8 mouse cellular contexts compared by ENCODE assay signal in genomic region chr11:96463986-96464715, GRCm38 (mm10). TPM values are rescaled to one million over a fixed set of nuclear protein-coding genes. Genes with fewer than 3 reads are reported as not detected.
A peak's percentile ranks its signal among the peaks of the same experiment; 100 is the strongest.
DNase-seq lines count a peak whose midpoint lies in the region; ATAC-seq and TF ChIP-seq lines count a peak whose summit lies in the region.

Gene Skap1 (plus strand): TSS chr11:96464593.

- peaks cover 24% of the 10 kb centered on the region for H3K27me3 ChIP-seq in forebrain, embryonic 13.5 days
- peaks cover 65% of the 10 kb centered on the region for H3K27me3 ChIP-seq in limb, embryonic 14.5 days (ENCODE audit: control insufficient read depth, insufficient read depth, low read length)
- no peaks in the 10 kb centered on the region for H3K27me3 ChIP-seq in splenic B cell, adult 2 months (ENCODE audit: control insufficient read depth, insufficient read depth, low read length, poor library complexity, severe bottlenecking)

- H3K4me2 ChIP-seq in forebrain, embryonic 13.5 days = peak within 1 kb of the TSS; percentile 71
- H3K4me2 ChIP-seq in limb, embryonic 14.5 days (replicated peaks; ENCODE audit: low read depth, low read length, severe bottlenecking) = peak within 1 kb of the TSS; percentile 47

- ATAC-seq in CD4-positive, CD25-positive, alpha-beta regulatory T cell, adult 4 months = peak; percentile 28
- no peak for ATAC-seq in forebrain, embryonic 13.5 days
- no peak for ATAC-seq in limb, embryonic 14.5 days (ENCODE audit: low FRiP score, low read depth)

- no peak within 1 kb of the TSS for H3K27ac ChIP-seq in forebrain, embryonic 13.5 days
- no peak within 1 kb of the TSS for H3K27ac ChIP-seq in limb, embryonic 14.5 days (replicated peaks; ENCODE audit: low read depth, low read length)

- H3K9me3 ChIP-seq in forebrain, embryonic 13.5 days (replicated peaks) = no peaks in the 10 kb centered on the region
- H3K9me3 ChIP-seq in limb, embryonic 14.5 days (ENCODE audit: control insufficient read depth, low read length) = no peaks in the 10 kb centered on the region

- DNase-seq in adrenal gland, adult (ENCODE audit: inconsistent age in 2 of 2, low spot score in 1 of 2) = peak; percentile 47 to 82
- no peak for DNase-seq in adrenal gland, postnatal 4 days (ENCODE audit: low spot score in 2 of 2)
- no peak for DNase-seq in limb, embryonic 14.5 days (ENCODE audit: low spot score)
- DNase-seq in splenic B cell, adult 2 months (ENCODE audit: low read depth, low spot score) = peak; percentile 28
- no peak for DNase-seq in ovary, postnatal 10 days (ENCODE audit: low spot score)
- no peak for DNase-seq in ovary, postnatal 36 days (ENCODE audit: low spot score)

- 9% methylated on average over 29 of the region's 42 CpGs for WGBS in forebrain, embryonic 13.5 days
- 7% methylated on average over 27 of the region's 42 CpGs for WGBS in limb, embryonic 14.5 days

- no peaks in the 10 kb centered on the region for H3K36me3 ChIP-seq in forebrain, embryonic 13.5 days (ENCODE audit: poor library complexity, severe bottlenecking)
- H3K36me3 ChIP-seq in limb, embryonic 14.5 days (ENCODE audit: control insufficient read depth, insufficient read depth, low read length) = no peaks in the 10 kb centered on the region
- H3K36me3 ChIP-seq in splenic B cell, adult 2 months (ENCODE audit: control insufficient read depth, insufficient read depth, low read length, poor library complexity, severe bottlenecking) = no peaks in the 10 kb centered on the region

- peaks cover 55% of the 10 kb centered on the region for H3K4me1 ChIP-seq in forebrain, embryonic 13.5 days
- H3K4me1 ChIP-seq in limb, embryonic 14.5 days (ENCODE audit: control insufficient read depth, insufficient read depth, low read length) = no peaks in the 10 kb centered on the region

- peak within 1 kb of the TSS; percentile 59 for H3K9ac ChIP-seq in forebrain, embryonic 13.5 days
- H3K9ac ChIP-seq in limb, embryonic 14.5 days (ENCODE audit: low read depth, low read length, severe bottlenecking) = no peak within 1 kb of the TSS

- no peak for TF ChIP-seq POLR2A in limb, embryonic 14.5 days (IDR thresholded peaks at IDR 0.05; ENCODE audit: borderline replicate concordance, extremely low read depth, insufficient read depth, insufficient read length)

- peak within 1 kb of the TSS; percentile 38 for H3K4me3 ChIP-seq in forebrain, embryonic 13.5 days
- peak within 1 kb of the TSS; percentile 26 for H3K4me3 ChIP-seq in limb, embryonic 14.5 days (replicated peaks; ENCODE audit: low read length)

RNA-seq across cellular contexts. Expression of gene Skap1, which starts in this region (rescaled TPM):
- 1 to 10 TPM; 6.1 to 7.6 TPM for total RNA-seq in adrenal gland, postnatal 4 days (2021)
- 100 to 1,000 TPM; 652 to 757 TPM for polyA plus RNA-seq in CD4-positive, CD25-positive, alpha-beta regulatory T cell, adult 4 months (2017; shearing (Covaris generic))
- 2.5 and 4.0 TPM in 2 replicates for polyA plus RNA-seq in forebrain, embryonic 13.5 days (2015; fragmentation: Nextera tagmentation; extraction: Ambion mirVana)
- polyA plus RNA-seq in limb, embryonic 14.5 days (2012; rRNA removed) = 0.67 and 0.81 TPM in 2 replicates
- polyA plus RNA-seq in limb, embryonic 14.5 days (2014; fragmentation: Nextera tagmentation; extraction: Ambion mirVana) = 1.9 and 2.1 TPM in 2 replicates

Comparison
In these comparisons a context has a peak if more than half of its experiments do, and no peak if none do; other contexts are left out.
1. RNA of gene Skap1 (polyA plus RNA-seq): 652 to 757 TPM in CD4-positive, CD25-positive, alpha-beta regulatory T cell, adult 4 months; 2.5 to 4.0 TPM in forebrain, embryonic 13.5 days and 0.67 to 2.1 TPM in limb, embryonic 14.5 days; every median in the first group is over 100 times any median in the second.
2. DNase-seq: peak in adrenal gland, adult (2 of 2) and splenic B cell, adult 2 months (single experiment); none in adrenal gland, postnatal 4 days (0 of 2), limb, embryonic 14.5 days (single experiment), ovary, postnatal 10 days (single experiment) and ovary, postnatal 36 days (single experiment).